Comparison of ENCODE assay signal across 8 mouse cellular contexts in the genomic region with DNA sequence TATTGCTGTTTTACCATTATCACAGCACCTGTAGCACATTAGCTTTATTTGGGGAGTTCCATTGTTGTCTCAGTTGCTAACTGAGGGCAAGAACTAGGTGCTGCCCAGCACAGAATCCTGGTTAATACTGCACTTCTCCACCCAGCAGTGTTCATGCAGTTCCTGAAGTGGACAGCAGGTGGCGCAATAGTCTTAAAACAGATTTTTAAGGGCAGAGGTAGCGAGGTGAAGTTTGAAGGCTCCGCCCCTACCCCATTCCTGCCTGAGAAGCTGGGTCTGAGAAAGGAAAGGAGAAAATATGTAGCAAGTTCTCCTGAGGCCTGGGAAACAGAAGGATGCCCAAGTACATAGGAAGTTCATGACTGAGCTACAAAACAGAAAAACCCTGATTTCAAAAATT. TPM values are rescaled to one million over a fixed set of nuclear protein-coding genes. Genes with fewer than 3 reads are reported as not detected.
DNase-seq lines count a peak whose midpoint lies in the region; ATAC-seq and TF ChIP-seq lines count a peak whose summit lies in the region.

No protein-coding gene starts in this region.

- H3K4me3 ChIP-seq in intestine, postnatal 0 days (ENCODE audit: low read depth, low read length), result no peak overlapping the region
- no peak overlapping the region for H3K4me3 ChIP-seq in limb, embryonic 14.5 days (replicated peaks; ENCODE audit: low read length)
- no peak overlapping the region for H3K4me3 ChIP-seq in neural tube, embryonic 11.5 days (ENCODE audit: low read depth, low read length)
- no peak overlapping the region for H3K4me3 ChIP-seq in stomach, postnatal 0 days (ENCODE audit: low read depth, low read length)

- POLR2A ChIA-PET in Patski (lab: Charles Lee), result interaction anchor here (1.1 kb wide), 1 partner anchor 54 kb away, joined by 3 read pairs; no protein-coding TSS in a partner anchor

- DNase-seq in 3134 (ENCODE audit: extremely low read depth, insufficient read length, low spot score), result peak; percentile 42
- no peak for DNase-seq in Patski (ENCODE audit: low read depth, low spot score)
- peak; percentile 79 for DNase-seq in cerebellum, adult 9-11 months
- DNase-seq in frontal cortex, postnatal 36 days (ENCODE audit: low spot score in 2 of 2), result peak; percentile 89
- peak; percentile 82 for DNase-seq in limb, embryonic 14.5 days (ENCODE audit: low spot score)
- DNase-seq in neural tube, embryonic 11.5 days (ENCODE audit: low spot score), result peak; percentile 87
- peak; percentile 89 for DNase-seq in stomach, postnatal 0 days (ENCODE audit: low spot score)

- CTCF ChIA-PET in Patski (lab: Charles Lee), result interaction anchor here (0.8 to 2.4 kb wide), 17 partner anchors 8 to 504 kb away, joined by 3 to 17 read pairs (median 5); no protein-coding TSS in a partner anchor

- no peaks in the 10 kb centered on the region for H3K9me3 ChIP-seq in intestine, postnatal 0 days (ENCODE audit: control insufficient read depth)
- no peaks in the 10 kb centered on the region for H3K9me3 ChIP-seq in limb, embryonic 14.5 days (ENCODE audit: control insufficient read depth, low read length)
- H3K9me3 ChIP-seq in neural tube, embryonic 11.5 days (ENCODE audit: control insufficient read depth, low read length), result no peaks in the 10 kb centered on the region
- no peaks in the 10 kb centered on the region for H3K9me3 ChIP-seq in stomach, postnatal 0 days (ENCODE audit: control insufficient read depth, low read length)

- ATAC-seq in Patski, result no peak
- ATAC-seq in intestine, postnatal 0 days, result no peak
- ATAC-seq in limb, embryonic 14.5 days (ENCODE audit: low FRiP score, low read depth), result peak; percentile 41; the same call in 1 of the 2 replicates
- no peak; the same call in 1 of the 2 replicates for ATAC-seq in neural tube, embryonic 11.5 days (ENCODE audit: insufficient read depth, low FRiP score, low TSS enrichment)
- 0 out of 2 replicates have a peak, but pooled peaks have one; percentile 19 for ATAC-seq in stomach, postnatal 0 days (ENCODE audit: low FRiP score, low TSS enrichment)

- H3K4me2 ChIP-seq in intestine, postnatal 0 days (replicated peaks; ENCODE audit: low read depth), result no peak overlapping the region
- H3K4me2 ChIP-seq in limb, embryonic 14.5 days (replicated peaks; ENCODE audit: low read depth, low read length, severe bottlenecking), result no peak overlapping the region
- no peak overlapping the region for H3K4me2 ChIP-seq in neural tube, embryonic 11.5 days (ENCODE audit: low read depth)
- no peak overlapping the region for H3K4me2 ChIP-seq in stomach, postnatal 0 days (replicated peaks; ENCODE audit: low read depth)

- 0 out of 2 replicates have a peak, but pooled peaks cover 8% of the 10 kb centered on the region for H3K4me1 ChIP-seq in intestine, postnatal 0 days (replicated peaks; ENCODE audit: control insufficient read depth, insufficient read depth, low read length)
- H3K4me1 ChIP-seq in limb, embryonic 14.5 days (ENCODE audit: control insufficient read depth, insufficient read depth, low read length), result peaks cover 9% of the 10 kb centered on the region; the same call in 1 of the 2 replicates
- H3K4me1 ChIP-seq in neural tube, embryonic 11.5 days (ENCODE audit: control insufficient read depth, insufficient read depth, low read length), result peaks cover 14% of the 10 kb centered on the region; the same call in 1 of the 2 replicates
- no peaks in the 10 kb centered on the region; the same call in 1 of the 2 replicates for H3K4me1 ChIP-seq in stomach, postnatal 0 days (replicated peaks; ENCODE audit: control insufficient read depth, insufficient read depth)

- in situ Hi-C loops in Patski (cut with MboI; ENCODE audit: low pct_unique_long_range_greater_than_20kb), result loop anchor here (10.0 to 25.0 kb wide), 2 partner anchors 187 to 450 kb away; a partner anchor contains a TSS

- peaks cover 3% of the 10 kb centered on the region; the same call in 1 of the 2 replicates for H3K36me3 ChIP-seq in intestine, postnatal 0 days (ENCODE audit: control insufficient read depth, insufficient read depth)
- H3K36me3 ChIP-seq in limb, embryonic 14.5 days (ENCODE audit: control insufficient read depth, insufficient read depth, low read length), result peaks cover 14% of the 10 kb centered on the region
- no peaks in the 10 kb centered on the region for H3K36me3 ChIP-seq in neural tube, embryonic 11.5 days (ENCODE audit: control insufficient read depth, insufficient read depth, low read length)
- peaks cover 5% of the 10 kb centered on the region for H3K36me3 ChIP-seq in stomach, postnatal 0 days (ENCODE audit: control insufficient read depth, insufficient read depth, low read length)

- WGBS in intestine, postnatal 0 days, result 7% methylated on average over 3 of the region's 3 CpGs
- WGBS in limb, embryonic 14.5 days, result 0% methylated on average over 3 of the region's 3 CpGs
- 3% methylated on average over 3 of the region's 3 CpGs for WGBS in neural tube, embryonic 11.5 days
- 2% methylated on average over 3 of the region's 3 CpGs for WGBS in stomach, postnatal 0 days

- TF ChIP-seq CTCF in Patski (IDR thresholded peaks at IDR 0.05), result peak; percentile 90
- peak; percentile 90 for TF ChIP-seq CTCF in intestine, postnatal 0 days (IDR thresholded peaks at IDR 0.05; ENCODE audit: low read depth)
- peak; percentile 92 for TF ChIP-seq CTCF in stomach, postnatal 0 days (IDR thresholded peaks at IDR 0.05; ENCODE audit: low read depth)

- H3K27ac ChIP-seq in intestine, postnatal 0 days (ENCODE audit: low read depth, low read length), result no peak overlapping the region
- H3K27ac ChIP-seq in limb, embryonic 14.5 days (replicated peaks; ENCODE audit: low read depth, low read length), result no peak overlapping the region
- H3K27ac ChIP-seq in neural tube, embryonic 11.5 days (ENCODE audit: low read depth, low read length), result no peak overlapping the region
- no peak overlapping the region for H3K27ac ChIP-seq in stomach, postnatal 0 days (replicated peaks)

- no peaks in the 10 kb centered on the region for H3K27me3 ChIP-seq in Patski
- no peaks in the 10 kb centered on the region for H3K27me3 ChIP-seq in intestine, postnatal 0 days (replicated peaks; ENCODE audit: control insufficient read depth, insufficient read depth, low read length)
- no peaks in the 10 kb centered on the region; the same call in 1 of the 2 replicates for H3K27me3 ChIP-seq in limb, embryonic 14.5 days (ENCODE audit: control insufficient read depth, insufficient read depth, low read length)
- no peaks in the 10 kb centered on the region for H3K27me3 ChIP-seq in neural tube, embryonic 11.5 days (ENCODE audit: control insufficient read depth, insufficient read depth, low read length)
- H3K27me3 ChIP-seq in stomach, postnatal 0 days (ENCODE audit: control insufficient read depth, insufficient read depth, low read length), result no peaks in the 10 kb centered on the region

- TF ChIP-seq EP300 in stomach, postnatal 0 days (optimal IDR thresholded peaks at IDR 0.05), result no peak

- no peak for TF ChIP-seq POLR2A in limb, embryonic 14.5 days (IDR thresholded peaks at IDR 0.05; ENCODE audit: borderline replicate concordance, extremely low read depth, insufficient read depth, insufficient read length)

- no peak overlapping the region for H3K9ac ChIP-seq in intestine, postnatal 0 days (ENCODE audit: low read depth, low read length)
- H3K9ac ChIP-seq in limb, embryonic 14.5 days (ENCODE audit: low read depth, low read length, severe bottlenecking), result no peak overlapping the region
- H3K9ac ChIP-seq in neural tube, embryonic 11.5 days (ENCODE audit: low read length), result no peak overlapping the region
- no peak overlapping the region for H3K9ac ChIP-seq in stomach, postnatal 0 days (ENCODE audit: low read length)

RNA-seq across cellular contexts. Expression of a gene that starts 11.9 kb away (rescaled TPM):
- polyA plus RNA-seq in Patski (2021), result 38.5 TPM
- 53.2 and 56.8 TPM in 2 replicates for polyA plus RNA-seq in intestine, postnatal 0 days (2015; fragmentation: Nextera tagmentation; extraction: Ambion mirVana)
- polyA plus RNA-seq in limb, embryonic 14.5 days (2012; rRNA removed), result 97.1 and 109 TPM in 2 replicates
- 40.4 and 42.4 TPM in 2 replicates for polyA plus RNA-seq in limb, embryonic 14.5 days (2014; fragmentation: Nextera tagmentation; extraction: Ambion mirVana)
- polyA plus RNA-seq in neural tube, embryonic 11.5 days (2014; fragmentation: Nextera tagmentation; extraction: Ambion mirVana), result 34.6 and 37.7 TPM in 2 replicates
- polyA plus RNA-seq in stomach, postnatal 0 days (2015; fragmentation: Nextera tagmentation; extraction: Ambion mirVana), result 18.6 and 23.2 TPM in 2 replicates

RNA-seq across cellular contexts. Expression of a gene that starts 36.8 kb away (rescaled TPM):
- 3.6 TPM for polyA plus RNA-seq in Patski (2021)
- 6.8 and 8.4 TPM in 2 replicates for polyA plus RNA-seq in intestine, postnatal 0 days (2015; fragmentation: Nextera tagmentation; extraction: Ambion mirVana)
- 28.5 and 35.0 TPM in 2 replicates for polyA plus RNA-seq in limb, embryonic 14.5 days (2012; rRNA removed)
- polyA plus RNA-seq in limb, embryonic 14.5 days (2014; fragmentation: Nextera tagmentation; extraction: Ambion mirVana), result 31.3 and 37.5 TPM in 2 replicates
- 1.6 and 2.0 TPM in 2 replicates for polyA plus RNA-seq in neural tube, embryonic 11.5 days (2014; fragmentation: Nextera tagmentation; extraction: Ambion mirVana)
- 13.2 and 15.6 TPM in 2 replicates for polyA plus RNA-seq in stomach, postnatal 0 days (2015; fragmentation: Nextera tagmentation; extraction: Ambion mirVana)

RNA-seq across cellular contexts. Expression of a gene that starts 42.0 kb away (rescaled TPM):
- 0.69 TPM for polyA plus RNA-seq in Patski (2021)
- polyA plus RNA-seq in intestine, postnatal 0 days (2015; fragmentation: Nextera tagmentation; extraction: Ambion mirVana), result 0.21 and 0.30 TPM in 2 replicates
- polyA plus RNA-seq in limb, embryonic 14.5 days (2012; rRNA removed), result 0.05 TPM in 1 of 2 replicates, not detected in the other
- 0.37 and 0.56 TPM in 2 replicates for polyA plus RNA-seq in limb, embryonic 14.5 days (2014; fragmentation: Nextera tagmentation; extraction: Ambion mirVana)
- 0.37 and 0.58 TPM in 2 replicates for polyA plus RNA-seq in neural tube, embryonic 11.5 days (2014; fragmentation: Nextera tagmentation; extraction: Ambion mirVana)
- polyA plus RNA-seq in stomach, postnatal 0 days (2015; fragmentation: Nextera tagmentation; extraction: Ambion mirVana), result 0.13 and 0.15 TPM in 2 replicates

RNA-seq across cellular contexts. Expression of a gene that starts 55.4 kb away (rescaled TPM):
- 0.13 TPM for polyA plus RNA-seq in Patski (2021)
- polyA plus RNA-seq in intestine, postnatal 0 days (2015; fragmentation: Nextera tagmentation; extraction: Ambion mirVana), result 119 and 128 TPM in 2 replicates
- polyA plus RNA-seq in limb, embryonic 14.5 days (2012; rRNA removed), result 1,140 and 1,381 TPM in 2 replicates
- 1,171 and 1,392 TPM in 2 replicates for polyA plus RNA-seq in limb, embryonic 14.5 days (2014; fragmentation: Nextera tagmentation; extraction: Ambion mirVana)
- polyA plus RNA-seq in neural tube, embryonic 11.5 days (2014; fragmentation: Nextera tagmentation; extraction: Ambion mirVana), result 1,127 and 1,214 TPM in 2 replicates
- polyA plus RNA-seq in stomach, postnatal 0 days (2015; fragmentation: Nextera tagmentation; extraction: Ambion mirVana), result 157 and 170 TPM in 2 replicates

Comparison
In these comparisons a context has a peak if more than half of its experiments do, and no peak if none do; other contexts are left out.
1. ATAC-seq: peak in limb, embryonic 14.5 days (single experiment) and stomach, postnatal 0 days (single experiment); none in Patski (single experiment), intestine, postnatal 0 days (single experiment) and neural tube, embryonic 11.5 days (single experiment).
2. Peak in every context shown above with its lines, with median percentiles within 50 percentile points of each other: CTCF ChIP-seq.